Mouse (Mus musculus) urinary bladder, postnatal 25 days (tissue): ENCODE measurements around the gene Pcf11.

ENCODE experiments used
- DNase-seq: peaks from one replicate; pipeline ENCODE4 v3.0.0; 2022; ENCODE audit warnings: low spot score

Gene Pcf11

DNA sequence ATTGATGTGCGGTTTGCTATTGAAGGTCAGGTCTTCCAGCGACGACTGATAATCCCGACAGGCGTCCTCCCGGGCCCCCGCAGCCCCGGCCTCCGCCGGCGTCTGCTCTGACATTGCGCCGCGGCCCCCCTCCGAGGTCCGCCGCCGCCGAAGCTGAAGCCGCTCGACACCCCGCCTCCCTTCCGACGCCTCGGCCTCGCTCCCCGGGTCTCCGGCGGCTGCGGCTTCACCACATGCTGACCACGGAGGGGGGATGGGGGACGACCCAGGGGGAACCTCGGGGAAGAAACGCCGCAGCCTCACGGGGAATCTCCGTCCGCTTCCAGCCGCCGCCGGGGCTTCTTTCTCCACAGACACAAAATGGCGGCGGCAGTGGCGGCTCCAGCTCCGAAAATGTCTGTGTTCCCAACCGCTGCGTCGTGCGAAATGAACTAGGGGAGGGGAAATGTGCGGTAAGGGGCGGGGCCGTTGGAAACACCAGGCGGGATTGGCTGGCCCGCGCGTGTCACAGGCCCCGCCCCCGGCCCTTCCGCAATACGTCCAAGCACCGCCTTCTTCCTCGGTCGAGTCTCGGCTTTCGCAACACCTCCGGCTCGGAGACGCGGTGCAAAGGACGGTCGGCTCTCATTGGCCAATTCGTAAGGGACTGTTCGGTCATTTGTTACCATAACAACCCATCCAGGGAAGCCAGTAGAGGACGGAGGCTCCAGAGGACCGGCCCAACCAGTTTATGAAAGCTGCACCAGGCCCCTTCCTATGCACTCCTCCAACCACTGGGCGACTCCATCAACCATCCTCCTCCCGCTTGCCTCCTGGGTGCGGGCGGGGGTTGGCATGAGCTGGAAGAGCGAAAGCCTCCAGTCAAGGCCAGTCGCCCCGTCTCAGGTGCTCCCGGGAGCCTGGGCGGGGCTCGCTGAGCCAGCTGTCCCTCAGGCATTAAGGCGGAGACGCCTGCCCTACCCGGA lies at the start of gene Pcf11:
Gene Pcf11, minus strand, starts transcription at position 428 of the 965 bp plus-strand sequence.
- DNase-seq, result peak; percentile 93

DNA sequence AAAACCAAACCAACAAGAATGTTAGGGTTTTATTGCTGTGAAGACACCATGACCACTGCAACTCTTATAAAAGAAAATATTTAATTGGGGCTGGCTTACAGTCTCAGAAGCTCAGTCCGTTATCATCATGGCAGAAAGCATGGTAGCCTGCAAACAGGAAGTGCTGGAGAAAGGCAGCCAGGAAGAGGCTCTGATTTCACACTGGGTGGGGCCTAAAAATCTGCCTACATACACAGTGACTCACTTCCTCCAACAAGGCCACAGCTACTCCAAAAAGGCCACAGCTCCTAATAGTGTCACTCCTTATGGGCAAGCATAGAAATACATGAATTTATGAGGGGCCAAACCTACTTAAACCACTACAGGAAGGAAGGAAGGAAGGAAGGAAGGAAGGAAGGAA lies 45.3 kb upstream of the Pcf11 start:
- DNase-seq, result no peak

GRCm38 (mm10) chr7:92711593-92711992 lies 41.9 kb upstream of the Pcf11 start:
- DNase-seq, result no peak

DNA sequence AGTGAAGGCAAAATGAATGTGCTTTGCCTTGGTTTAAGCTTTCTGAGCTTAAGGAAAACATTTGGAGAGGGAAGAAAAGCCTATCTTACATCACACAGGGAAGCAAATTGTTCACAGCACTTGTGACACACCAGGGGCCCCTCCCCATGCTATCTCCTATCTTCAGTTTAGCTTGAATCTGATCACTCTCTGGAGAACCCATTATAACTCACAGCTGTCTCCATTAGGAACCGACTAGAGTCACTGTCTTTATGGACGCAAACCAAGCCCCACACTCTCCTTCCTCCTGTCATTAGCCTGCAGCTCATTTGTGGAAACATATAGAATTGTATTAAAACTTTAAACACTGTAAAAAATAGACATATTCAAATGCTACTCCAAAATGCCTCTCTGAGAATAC lies 39.8 kb upstream of the Pcf11 start:
- no peak for DNase-seq

- DNase-seq, result no peak
Measured at GRCm38 (mm10) chr7:92706711-92707110, 37.0 kb upstream of the Pcf11 start.

- DNase-seq, result no peak
Measured at GRCm38 (mm10) chr7:92705534-92705933, 35.8 kb upstream of the Pcf11 start.

DNA sequence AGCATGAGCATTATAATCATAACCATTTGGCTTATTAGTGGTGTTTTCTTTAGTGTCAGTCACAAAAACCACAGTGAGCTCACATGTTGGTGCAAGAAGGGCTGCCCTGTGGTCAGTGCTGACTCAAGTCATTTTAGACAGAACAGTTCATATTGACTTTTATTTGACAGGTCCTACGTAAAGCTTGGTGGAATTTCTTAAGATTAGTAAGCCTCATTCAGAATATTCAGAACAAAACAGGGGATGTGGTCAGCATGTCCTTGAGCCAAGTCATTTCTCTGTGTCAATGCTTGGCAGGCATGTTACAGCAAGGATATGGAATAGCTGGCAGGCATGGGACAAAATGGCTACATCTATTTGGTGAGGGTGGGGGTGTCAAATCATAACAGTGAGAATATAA lies 33.9 kb upstream of the Pcf11 start:
- DNase-seq, result no peak

GRCm38 (mm10) chr7:92698770-92699169 lies 29.0 kb upstream of the Pcf11 start:
- no peak for DNase-seq

DNA sequence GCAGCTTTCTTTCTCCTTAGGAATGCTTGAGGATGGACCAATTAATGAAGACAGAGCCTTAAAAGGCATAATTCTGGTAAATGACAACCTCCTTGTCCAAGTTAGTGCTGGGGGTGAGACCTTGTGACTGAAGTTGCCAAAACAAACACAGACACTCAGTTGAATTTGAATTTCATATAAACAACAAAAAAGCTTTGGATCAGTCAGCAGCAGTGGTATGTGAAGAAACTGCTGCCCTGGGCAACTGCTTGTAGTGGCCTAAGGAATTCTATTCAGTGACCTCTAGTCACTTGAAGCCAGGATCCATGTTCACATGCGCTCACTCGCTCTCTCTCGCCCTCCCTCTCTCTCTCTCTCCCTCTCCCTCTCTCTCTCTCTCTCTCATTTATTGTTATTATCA lies 26.7 kb upstream of the Pcf11 start:
- DNase-seq, result no peak

DNA sequence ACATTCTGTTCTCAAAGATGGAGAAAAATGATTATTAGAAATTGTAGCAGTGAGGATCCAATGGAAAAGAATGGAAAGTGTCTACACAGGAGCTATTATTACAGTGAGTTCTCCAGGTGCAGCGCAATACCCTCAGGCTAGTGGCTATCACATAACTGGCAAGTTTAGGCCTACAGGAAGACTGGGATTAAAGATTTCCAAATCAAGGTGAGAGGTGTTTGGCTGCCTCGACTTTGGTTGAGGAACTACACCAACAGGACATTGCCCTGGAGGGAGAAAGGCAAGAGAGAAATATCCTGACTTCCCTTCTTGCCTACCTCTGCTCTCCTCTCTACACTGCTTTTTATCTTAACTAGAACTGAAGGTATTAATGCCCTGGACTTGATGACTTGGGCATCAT lies 19.4 kb upstream of the Pcf11 start:
- no peak for DNase-seq

- no peak for DNase-seq
Measured at GRCm38 (mm10) chr7:92688299-92688669, 18.6 kb upstream of the Pcf11 start.

DNA sequence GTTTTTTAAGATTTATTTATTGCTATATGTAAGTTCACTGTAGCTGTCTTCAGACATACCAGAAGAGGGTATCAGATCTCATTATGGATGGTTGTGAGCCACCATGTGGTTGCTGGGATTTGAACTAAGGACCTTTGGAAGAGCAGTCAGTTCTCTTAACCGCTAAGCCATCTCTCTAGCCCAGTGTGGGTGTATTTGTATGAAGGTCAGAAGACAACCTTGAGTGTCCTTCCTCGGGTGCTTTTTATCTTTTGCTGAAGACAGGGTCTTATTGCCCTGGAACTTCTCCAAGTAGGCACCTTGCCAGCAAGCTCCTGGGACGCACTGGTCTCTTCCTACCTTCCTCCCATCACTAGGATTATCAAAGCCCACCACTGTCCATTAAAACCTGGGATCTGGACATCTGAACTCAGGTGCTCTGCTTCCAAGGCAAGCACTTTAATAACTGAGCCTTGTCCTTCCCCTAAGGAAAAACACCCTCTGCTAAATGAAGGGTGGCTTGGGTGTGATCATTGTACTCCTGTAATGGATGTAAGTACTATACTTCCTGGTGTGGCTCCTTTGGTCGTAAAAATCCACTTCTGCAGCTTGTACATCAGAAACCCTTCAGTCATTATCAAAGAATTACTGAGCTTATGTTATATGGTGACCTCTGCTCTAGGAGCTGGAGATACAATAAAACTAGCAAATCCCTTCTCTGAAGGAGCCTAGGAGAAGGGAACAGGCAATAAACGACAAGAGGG lies 18.0 kb upstream of the Pcf11 start:
- no peak for DNase-seq

GRCm38 (mm10) chr7:92677346-92677745 lies 7.6 kb upstream of the Pcf11 start:
- DNase-seq, result no peak

GRCm38 (mm10) chr7:92675131-92675530 lies 5.4 kb upstream of the Pcf11 start:
- DNase-seq, result no peak

DNA sequence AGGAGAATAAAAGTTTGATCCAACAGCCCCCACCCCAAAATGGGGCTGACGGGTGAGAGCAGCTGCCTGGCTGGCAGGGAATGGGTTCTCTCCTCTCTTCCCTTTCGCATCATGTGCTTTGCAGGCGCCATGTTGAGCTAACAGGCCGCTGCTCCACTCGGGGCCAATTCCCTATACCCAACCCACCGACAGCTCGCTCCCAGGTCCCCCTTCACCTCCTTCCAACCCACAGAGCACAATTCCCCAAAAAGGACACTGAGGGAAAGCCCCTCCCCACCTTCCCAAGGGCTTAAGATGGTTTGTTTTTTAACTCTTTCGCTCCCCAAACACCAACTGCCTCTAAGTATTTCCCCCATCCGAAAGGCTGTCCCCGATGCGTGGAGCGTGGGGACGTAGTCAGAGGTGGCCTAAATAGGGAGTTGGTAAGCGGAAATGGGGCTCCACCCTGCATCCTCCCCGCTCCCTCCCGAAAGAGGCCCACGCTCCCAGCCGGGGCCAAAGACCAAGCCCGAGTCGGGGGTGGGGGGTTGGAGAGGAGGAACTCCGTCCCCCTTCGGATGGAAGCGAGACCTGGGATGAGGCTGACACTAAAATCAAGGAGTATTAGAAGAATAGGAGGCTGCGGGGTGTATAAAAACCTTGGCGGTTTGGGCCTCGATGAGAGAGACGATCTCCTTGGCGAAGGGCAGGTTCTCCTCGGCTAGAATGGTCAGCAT lies 785 bp downstream of the Pcf11 start:
- peak; percentile 52 for DNase-seq

DNA sequence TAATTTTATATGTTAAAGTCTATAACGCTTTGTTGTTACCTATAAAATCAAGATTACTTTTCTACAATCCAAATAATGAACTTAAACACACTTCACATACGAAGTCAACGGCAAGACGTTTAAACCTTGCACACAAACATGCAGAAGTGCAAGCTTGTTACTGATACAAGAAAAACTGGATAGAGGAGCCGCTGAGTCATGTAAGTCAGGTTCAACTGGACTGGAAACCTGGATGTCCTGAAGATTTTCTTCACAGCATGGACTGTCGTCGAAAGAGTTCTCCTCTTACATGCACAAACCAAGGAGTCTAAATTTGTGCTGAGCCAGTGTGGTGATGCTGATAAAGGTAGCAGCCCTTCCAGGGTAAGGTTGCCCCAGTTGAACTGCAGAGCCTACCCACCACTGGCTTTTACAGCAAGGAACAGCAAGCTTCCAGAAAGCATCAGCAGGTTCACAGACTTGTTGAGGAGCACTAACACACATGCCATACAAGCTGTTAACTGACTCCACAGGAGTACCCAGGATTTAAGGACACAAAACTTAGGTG lies 3.4 kb downstream of the Pcf11 start:
- DNase-seq, result peak; percentile 32

DNA sequence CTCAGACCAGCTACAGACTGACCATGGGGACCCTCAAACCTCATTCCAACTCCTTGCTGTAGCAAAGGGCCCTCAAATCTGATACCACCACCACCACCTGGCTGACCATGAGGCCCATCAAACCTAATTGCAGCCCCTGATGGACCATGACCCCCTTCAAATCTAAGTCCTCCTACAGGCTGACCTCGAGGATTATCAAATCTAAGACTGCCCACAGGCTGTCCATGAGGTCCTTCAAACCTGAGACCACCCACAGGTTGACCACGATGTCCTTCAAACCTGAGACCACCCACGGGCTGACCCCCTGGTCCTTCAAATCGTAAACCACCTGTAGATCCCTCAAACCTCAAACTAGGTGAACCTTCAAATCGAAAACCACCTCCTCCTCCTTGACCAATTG lies 11.7 kb downstream of the Pcf11 start:
- DNase-seq, result no peak

DNA sequence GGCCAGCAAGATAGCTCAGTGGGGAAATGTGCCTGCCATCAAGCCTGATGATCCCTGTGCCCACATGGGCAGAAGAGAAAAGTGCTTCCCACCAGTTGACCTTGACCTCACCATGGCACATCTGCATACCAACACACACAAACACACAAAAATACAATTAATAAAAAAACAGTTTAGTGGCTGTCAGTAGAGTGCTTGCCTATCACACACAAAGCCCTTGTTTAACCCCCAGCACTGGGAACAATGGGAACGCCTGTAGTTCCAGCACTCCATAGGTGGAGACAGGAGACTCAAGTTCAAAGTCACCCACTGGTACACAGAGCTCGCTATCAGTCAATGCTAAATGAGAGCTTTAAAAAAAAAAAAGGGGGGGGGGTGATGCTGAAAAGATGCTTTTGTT lies 13.3 kb downstream of the Pcf11 start:
- DNase-seq, result no peak

GRCm38 (mm10) chr7:92653329-92653728 lies 16.4 kb downstream of the Pcf11 start:
- DNase-seq, result no peak

- no peak for DNase-seq
Measured at GRCm38 (mm10) chr7:92647790-92648189, 21.9 kb downstream of the Pcf11 start.

DNA sequence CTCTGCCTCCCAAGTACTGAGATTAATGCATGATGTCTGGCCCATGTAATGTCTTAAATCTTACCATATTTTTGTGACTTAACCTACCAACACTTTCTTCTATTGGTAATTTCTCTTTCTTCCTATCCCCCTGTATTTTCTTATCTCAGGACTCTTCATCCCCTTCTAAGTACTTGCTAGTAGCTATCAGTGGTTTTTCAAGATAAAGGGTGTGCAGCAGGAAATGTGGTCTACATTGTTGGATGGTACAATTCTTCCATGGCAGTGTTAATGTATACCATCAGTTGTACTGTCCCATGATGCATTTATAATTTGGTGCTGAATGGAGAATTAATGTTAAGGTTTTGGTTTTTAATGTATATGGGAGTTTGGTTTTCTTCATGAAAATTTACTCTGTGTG lies 27.4 kb downstream of the Pcf11 start:
- DNase-seq, result no peak

DNA sequence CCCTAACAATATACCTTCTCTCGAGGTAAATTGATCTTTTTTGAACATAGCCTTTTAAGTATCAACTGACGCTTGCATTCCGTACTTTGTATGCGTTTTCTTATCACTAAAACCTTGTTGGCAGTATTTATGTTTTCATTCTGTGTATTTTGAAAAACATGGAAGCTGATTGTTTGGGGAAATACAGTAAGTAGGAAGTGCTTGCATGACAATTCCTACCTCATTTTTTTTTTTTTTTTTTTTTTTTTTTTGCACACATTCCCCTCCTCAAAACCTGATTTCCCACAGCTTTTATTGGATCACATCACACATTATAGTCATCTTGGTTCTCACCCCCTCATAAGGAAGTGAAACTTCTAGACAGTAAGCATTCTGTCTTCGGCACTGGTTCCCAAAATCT lies 31.7 kb downstream of the Pcf11 start:
- DNase-seq, result no peak
